ENCODE assay signal across 24 mouse cellular contexts in genomic region chr8:13077542-13077941, GRCm38 (mm10). TPM values are rescaled to one million over a fixed set of nuclear protein-coding genes. Genes with fewer than 3 reads are reported as not detected.
"Had no signal": no experiment of that assay in that cellular context is flagged by ENCODE, and none has a peak within 500 bp of the region (broad histone marks: within the 10 kb centered on the region; RNA-seq: fewer than 3 reads in every experiment).

No protein-coding gene starts in this region.

- DNase-seq: liver, postnatal 0 days; lung, adult 2 months; lung, postnatal 14 days; lung, postnatal 36 days; retina, postnatal 1 day; right cerebral cortex, postnatal 14 days; right cerebral cortex, postnatal 4 days; spleen, adult 18-20 months; thymus, adult 2 months; thymus, postnatal 25 days; thymus, postnatal 4 days had no signal

- H3K4me1 ChIP-seq: lung, embryonic 15.5 days; midbrain, embryonic 13.5 days; neural tube, embryonic 13.5 days; neural tube, embryonic 15.5 days had no signal

- ATAC-seq: liver, postnatal 0 days; lung, postnatal 0 days; midbrain, embryonic 13.5 days; midbrain, embryonic 16.5 days had no signal

- H3K4me2 ChIP-seq: liver, embryonic 15.5 days; lung, embryonic 15.5 days; midbrain, embryonic 11.5 days; midbrain, embryonic 13.5 days; neural tube, embryonic 13.5 days; neural tube, embryonic 15.5 days had no signal

- H3K9ac ChIP-seq: liver, embryonic 15.5 days; liver, postnatal 0 days; lung, embryonic 15.5 days; midbrain, embryonic 13.5 days; neural tube, embryonic 13.5 days; neural tube, embryonic 15.5 days had no signal

- H3K27ac ChIP-seq: liver, embryonic 15.5 days; lung, embryonic 15.5 days; macrophage; midbrain, embryonic 13.5 days; neural tube, embryonic 13.5 days; neural tube, embryonic 15.5 days had no signal

- H3K9me3 ChIP-seq: liver, embryonic 15.5 days; lung, embryonic 15.5 days; megakaryocyte, embryonic 14.5 days; midbrain, embryonic 13.5 days; neural tube, embryonic 13.5 days; neural tube, embryonic 15.5 days had no signal

- H3K4me3 ChIP-seq: liver, embryonic 15.5 days; lung, embryonic 15.5 days; megakaryocyte, embryonic 14.5 days; midbrain, embryonic 13.5 days; myocyte; neural tube, embryonic 13.5 days; neural tube, embryonic 15.5 days had no signal

- H3K27me3 ChIP-seq: liver, embryonic 15.5 days; lung, embryonic 15.5 days; megakaryocyte, embryonic 14.5 days; midbrain, embryonic 13.5 days; neural tube, embryonic 13.5 days; neural tube, embryonic 15.5 days had no signal

RNA-seq across cellular contexts. Expression of gene Proz, which starts 16.8 kb away (rescaled TPM):
- polyA plus RNA-seq: macrophage had no signal

RNA-seq across cellular contexts. Expression of gene F10, which starts 40.4 kb away (rescaled TPM):
- polyA plus RNA-seq: myocyte had no signal

RNA-seq across cellular contexts. Expression of gene F7, which starts 51.7 kb away (rescaled TPM):
- polyA plus RNA-seq: midbrain, embryonic 13.5 days; midbrain, embryonic 16.5 days; neural tube, embryonic 11.5 days; neural tube, embryonic 15.5 days; stomach, embryonic 14.5 days had no signal
